Mouse (Mus musculus): Measurements from ENCODE around the gene Tmcc3. TPM values are rescaled to one million over a fixed set of nuclear protein-coding genes. Genes with fewer than 3 reads are reported as not detected.

Gene Tmcc3
- total and polyA plus RNA-seq, 3 experiments: 15.3 to 35.1 (median 29.8) TPM

- TF ChIP-seq EP300 (IDR thresholded peaks at IDR 0.05; ENCODE audit: insufficient read depth, low read depth, low read length) (no peak), CTCF (IDR thresholded peaks at IDR 0.05) (no peak)
- Histone ChIP-seq H3K36me3 (ENCODE audit: control insufficient read depth, insufficient read depth, low read length) (peaks cover 4% of the 10 kb centered on the region), H3K9ac (ENCODE audit: low read depth, low read length) (no peak overlapping the region), H3K4me1 (ENCODE audit: control insufficient read depth, insufficient read depth, low read length) (peaks cover 10% of the 10 kb centered on the region; the same call in 1 of the 2 replicates), H3K79me2 (replicated peaks; ENCODE audit: control insufficient read depth, insufficient read depth, low read length) (peaks cover 5% of the 10 kb centered on the region), H3K4me3 (no peak overlapping the region), H3K27me3 (ENCODE audit: control insufficient read depth, insufficient read depth, low read length) (no peaks in the 10 kb centered on the region), H3K27ac (no peak overlapping the region; the same call in 1 of the 2 replicates)
- 57% methylated on average over 4 of the region's 4 CpGs for WGBS
- intact Hi-C loops (cut with DNase I): no loop called here
- peak in 1 of 2 experiments; percentile 35 for DNase-seq
Observed at GRCm38 (mm10) chr10:94540241-94540640, 228.5 kb downstream of the Tmcc3 start.

- intact Hi-C loops (cut with DNase I): loop anchor here (2.0 kb wide), 1 partner anchor 23 kb away; no protein-coding TSS in a partner anchor
- H3K27me3 ChIP-seq (ENCODE audit: control insufficient read depth, insufficient read depth, low read length): no peaks in the 10 kb centered on the region
- H3K36me3 ChIP-seq (ENCODE audit: control insufficient read depth, insufficient read depth, low read length): peaks cover 2% of the 10 kb centered on the region
- 43% methylated on average over 8 of the region's 8 CpGs for WGBS
- peak overlapping the region; percentile 86; the same call in 1 of the 2 replicates for H3K27ac ChIP-seq
- H3K4me3 ChIP-seq: no peak overlapping the region
- TF ChIP-seq CTCF (IDR thresholded peaks at IDR 0.05) (no peak), EP300 (IDR thresholded peaks at IDR 0.05; ENCODE audit: insufficient read depth, low read depth, low read length) (no peak), POLR2A (IDR thresholded peaks at IDR 0.05; ENCODE audit: insufficient read depth, low read depth, low read length) (no peak)
- no peaks in the 10 kb centered on the region; the same call in 1 of the 2 replicates for H3K79me2 ChIP-seq (replicated peaks; ENCODE audit: control insufficient read depth, insufficient read depth, low read length)
- H3K4me1 ChIP-seq (ENCODE audit: control insufficient read depth, insufficient read depth, low read length): peaks cover 13% of the 10 kb centered on the region
- H3K9ac ChIP-seq (ENCODE audit: low read depth, low read length): no peak overlapping the region
- no peak for DNase-seq
Observed at GRCm38 (mm10) chr10:94543956-94544355, 232.2 kb downstream of the Tmcc3 start.

GRCm38 (mm10) chr10:94544803-94545202, 233.1 kb downstream of the Tmcc3 start:
- no peak for DNase-seq
- peak overlapping the region; percentile 44 for H3K4me3 ChIP-seq
- WGBS: 35% methylated on average over 8 of the region's 8 CpGs
- peak overlapping the region; percentile 86 for H3K27ac ChIP-seq
- H3K27me3 ChIP-seq (ENCODE audit: control insufficient read depth, insufficient read depth, low read length): no peaks in the 10 kb centered on the region
- H3K36me3 ChIP-seq (ENCODE audit: control insufficient read depth, insufficient read depth, low read length): peaks cover 2% of the 10 kb centered on the region
- no peak overlapping the region for H3K9ac ChIP-seq (ENCODE audit: low read depth, low read length)
- intact Hi-C loops (cut with DNase I): no loop called here
- H3K79me2 ChIP-seq (replicated peaks; ENCODE audit: control insufficient read depth, insufficient read depth, low read length): no peaks in the 10 kb centered on the region; the same call in 1 of the 2 replicates
- TF ChIP-seq POLR2A (IDR thresholded peaks at IDR 0.05; ENCODE audit: insufficient read depth, low read depth, low read length): no peak
- TF ChIP-seq CTCF (IDR thresholded peaks at IDR 0.05): no peak
- TF ChIP-seq EP300 (IDR thresholded peaks at IDR 0.05; ENCODE audit: insufficient read depth, low read depth, low read length): no peak
- H3K4me1 ChIP-seq (ENCODE audit: control insufficient read depth, insufficient read depth, low read length): peaks cover 16% of the 10 kb centered on the region

- intact Hi-C loops (cut with DNase I): no loop called here
- WGBS: 7% methylated on average over 21 of the region's 21 CpGs
- no peaks in the 10 kb centered on the region for H3K27me3 ChIP-seq (ENCODE audit: control insufficient read depth, insufficient read depth, low read length)
- TF ChIP-seq CTCF (IDR thresholded peaks at IDR 0.05) (peak; percentile 23), POLR2A (IDR thresholded peaks at IDR 0.05; ENCODE audit: insufficient read depth, low read depth, low read length) (no peak), EP300 (IDR thresholded peaks at IDR 0.05; ENCODE audit: insufficient read depth, low read depth, low read length) (0 out of 2 replicates have a peak, but pooled peaks have one; percentile 6)
- peak overlapping the region; percentile 86 for H3K27ac ChIP-seq
- DNase-seq: peak; percentile 71
- H3K4me3 ChIP-seq: peak overlapping the region; percentile 44
- H3K4me1 ChIP-seq (ENCODE audit: control insufficient read depth, insufficient read depth, low read length): peaks cover 21% of the 10 kb centered on the region
- peaks cover 4% of the 10 kb centered on the region for H3K79me2 ChIP-seq (replicated peaks; ENCODE audit: control insufficient read depth, insufficient read depth, low read length)
- H3K9ac ChIP-seq (ENCODE audit: low read depth, low read length): peak overlapping the region; percentile 55
- peaks cover 2% of the 10 kb centered on the region for H3K36me3 ChIP-seq (ENCODE audit: control insufficient read depth, insufficient read depth, low read length)
Observed at GRCm38 (mm10) chr10:94545259-94546019, 233.7 kb downstream of the Tmcc3 start.

GRCm38 (mm10) chr10:94546617-94547016, 234.9 kb downstream of the Tmcc3 start:
- WGBS: 85% methylated on average over 6 of the region's 6 CpGs
- intact Hi-C loops (cut with DNase I): no loop called here
- H3K36me3 ChIP-seq (ENCODE audit: control insufficient read depth, insufficient read depth, low read length): peaks cover 7% of the 10 kb centered on the region
- H3K4me1 ChIP-seq (ENCODE audit: control insufficient read depth, insufficient read depth, low read length): peaks cover 30% of the 10 kb centered on the region
- no peak overlapping the region for H3K4me3 ChIP-seq
- H3K79me2 ChIP-seq (replicated peaks; ENCODE audit: control insufficient read depth, insufficient read depth, low read length): peaks cover 6% of the 10 kb centered on the region
- no peaks in the 10 kb centered on the region for H3K27me3 ChIP-seq (ENCODE audit: control insufficient read depth, insufficient read depth, low read length)
- DNase-seq: no peak
- H3K9ac ChIP-seq (ENCODE audit: low read depth, low read length): no peak overlapping the region
- H3K27ac ChIP-seq: peak overlapping the region; percentile 86
- TF ChIP-seq CTCF (IDR thresholded peaks at IDR 0.05): no peak
- no peak for TF ChIP-seq EP300 (IDR thresholded peaks at IDR 0.05; ENCODE audit: insufficient read depth, low read depth, low read length)
- TF ChIP-seq POLR2A (IDR thresholded peaks at IDR 0.05; ENCODE audit: insufficient read depth, low read depth, low read length): no peak
